Mouse (Mus musculus) G1E (cell line): Measurements from ENCODE around the gene Dusp28. TPM values are rescaled to one million over a fixed set of nuclear protein-coding genes. Genes with fewer than 3 reads are reported as not detected.

Experiments used
- ATAC-seq: 2 replicates; pipeline ENCODE4 v1.8.0; 2016; ENCODE audit warnings: mild to moderate bottlenecking; ENCODE audit not compliant: insufficient number of reproducible peaks, poor library complexity, low FRiP score, severe bottlenecking; ENCODE audit errors: extremely low read depth
- DNase-seq: peaks from one replicate; pipeline ENCODE4 v3.0.0; 2012; ENCODE audit warnings: low spot score
- H3K27me3 ChIP-seq: 2 replicates; pipeline ENCODE4 v1.6.1; 2012; ENCODE audit warnings: mild to moderate bottlenecking, low read length, inconsistent platforms; ENCODE audit not compliant: insufficient read depth
- H3K36me3 ChIP-seq: replicated peaks from 2 replicates; pipeline ENCODE3; 2012; ENCODE audit warnings: mild to moderate bottlenecking, inconsistent platforms
- H3K4me1 ChIP-seq: 2 replicates; pipeline ENCODE4 v1.6.1; 2012; ENCODE audit warnings: low read depth, low read length, inconsistent platforms, mixed read lengths; ENCODE audit not compliant: insufficient read depth
- H3K4me3 ChIP-seq: 2 replicates; pipeline ENCODE4 v1.5.1; 2012; ENCODE audit warnings: low read depth, mild to moderate bottlenecking, inconsistent platforms, low read length, moderate library complexity, mixed read lengths
- H3K9me3 ChIP-seq: replicated peaks from 2 replicates; pipeline ENCODE4 v1.6.1; 2012; ENCODE audit warnings: inconsistent platforms
- CTCF ChIP-seq: IDR thresholded peaks from 2 replicates; pipeline ENCODE4 v1.5.1; 2012; ENCODE audit warnings: low read depth, low read length, inconsistent platforms, mixed read lengths
- GATA1 ChIP-seq: IDR thresholded peaks from 2 replicates; pipeline ENCODE4 v1.6.1; 2012; ENCODE audit warnings: borderline replicate concordance, low read length, inconsistent platforms, mixed read lengths
- GATA2 ChIP-seq: IDR thresholded peaks from 2 replicates; pipeline ENCODE4 v1.6.1; 2012; ENCODE audit warnings: low read depth, low read length, inconsistent platforms, borderline replicate concordance
- POLR2AphosphoS5 ChIP-seq: IDR thresholded peaks from 2 replicates; pipeline ENCODE4 v1.6.1; 2012; ENCODE audit warnings: low read depth, low read length, inconsistent platforms; ENCODE audit not compliant: insufficient replicate concordance
- TAL1 ChIP-seq: conservative IDR thresholded peaks from 2 replicates; pipeline ENCODE4 v1.6.1; 2012; ENCODE audit warnings: low read depth, low read length, inconsistent platforms, mixed read lengths
- polyA plus RNA-seq: library from polyadenylated mRNA; stranded (reverse); fragments of >175 nt; gene quantifications from 2 replicates; pipeline ENCODE4 v1.2.3, GENCODE M21; 2012
- total RNA-seq, 2 experiments: library from RNA; stranded (forward) in 1 of 2; stranded (reverse) in 1 of 2; fragments of 200-1000 nt in 1 of 2; fragments of >200 nt in 1 of 2; fragmentation: Nextera tagmentation in 1 of 2; gene quantifications; 2 replicates each; pipeline ENCODE4 v1.2.3; 2014 to 2017

Gene Dusp28
- total and polyA plus RNA-seq, 3 experiments = 4.9 to 13.2 (median 8.0) TPM

GRCm38 (mm10) chr1:92874011-92874410 lies 32.8 kb upstream of the Dusp28 start:
- no peaks in the 10 kb centered on the region for H3K4me1 ChIP-seq
- no peak for ATAC-seq
- TF ChIP-seq POLR2AphosphoS5 = no peak
- no peak for TF ChIP-seq TAL1
- TF ChIP-seq GATA1 = no peak
- TF ChIP-seq CTCF = no peak
- no peak for TF ChIP-seq GATA2
- H3K36me3 ChIP-seq = no peaks in the 10 kb centered on the region
- H3K9me3 ChIP-seq = no peaks in the 10 kb centered on the region
- no peak overlapping the region for H3K4me3 ChIP-seq
- no peak for DNase-seq
- peaks cover 8% of the 10 kb centered on the region; the same call in 1 of the 2 replicates for H3K27me3 ChIP-seq

- DNase-seq = no peak
- H3K4me1 ChIP-seq = no peaks in the 10 kb centered on the region
- H3K4me3 ChIP-seq = no peak overlapping the region
- H3K36me3 ChIP-seq = no peaks in the 10 kb centered on the region
- H3K9me3 ChIP-seq = no peaks in the 10 kb centered on the region
- H3K27me3 ChIP-seq = peaks cover 11% of the 10 kb centered on the region; the same call in 1 of the 2 replicates
- TF ChIP-seq CTCF = no peak
- TF ChIP-seq GATA1 = no peak
- no peak for TF ChIP-seq POLR2AphosphoS5
- no peak for TF ChIP-seq GATA2
- no peak for TF ChIP-seq TAL1
- no peak; the same call in 1 of the 2 replicates for ATAC-seq
Observed at GRCm38 (mm10) chr1:92875360-92876111, 31.2 kb upstream of the Dusp28 start.

- H3K9me3 ChIP-seq = no peaks in the 10 kb centered on the region
- H3K4me1 ChIP-seq = no peaks in the 10 kb centered on the region
- no peak overlapping the region for H3K4me3 ChIP-seq
- no peaks in the 10 kb centered on the region for H3K36me3 ChIP-seq
- ATAC-seq = no peak
- peaks cover 15% of the 10 kb centered on the region; the same call in 1 of the 2 replicates for H3K27me3 ChIP-seq
- no peak for TF ChIP-seq POLR2AphosphoS5
- TF ChIP-seq GATA2 = no peak
- TF ChIP-seq GATA1 = no peak
- TF ChIP-seq CTCF = no peak
- no peak for TF ChIP-seq TAL1
- no peak for DNase-seq
Observed at GRCm38 (mm10) chr1:92877431-92877978, 29.3 kb upstream of the Dusp28 start.

GRCm38 (mm10) chr1:92878066-92878741 lies 28.6 kb upstream of the Dusp28 start:
- H3K27me3 ChIP-seq = peaks cover 15% of the 10 kb centered on the region; the same call in 1 of the 2 replicates
- DNase-seq (no peak), ATAC-seq (no peak)
- no peak overlapping the region for H3K4me3 ChIP-seq
- TF ChIP-seq GATA2 (no peak), POLR2AphosphoS5 (no peak), GATA1 (no peak), TAL1 (no peak), CTCF (no peak)
- no peaks in the 10 kb centered on the region for H3K4me1 ChIP-seq
- H3K9me3 ChIP-seq = no peaks in the 10 kb centered on the region
- H3K36me3 ChIP-seq = no peaks in the 10 kb centered on the region

- no peaks in the 10 kb centered on the region for H3K4me1 ChIP-seq
- DNase-seq = no peak
- no peaks in the 10 kb centered on the region for H3K36me3 ChIP-seq
- H3K9me3 ChIP-seq = no peaks in the 10 kb centered on the region
- TF ChIP-seq GATA1 (no peak), TAL1 (no peak), POLR2AphosphoS5 (no peak), GATA2 (no peak), CTCF (no peak)
- H3K27me3 ChIP-seq = peaks cover 15% of the 10 kb centered on the region; the same call in 1 of the 2 replicates
- no peak overlapping the region for H3K4me3 ChIP-seq
- ATAC-seq = no peak
Observed at GRCm38 (mm10) chr1:92879266-92879665, 27.5 kb upstream of the Dusp28 start.

GRCm38 (mm10) chr1:92880101-92880500 lies 26.7 kb upstream of the Dusp28 start:
- TF ChIP-seq GATA1 = no peak
- TF ChIP-seq CTCF = no peak
- TF ChIP-seq POLR2AphosphoS5 = no peak
- no peak for TF ChIP-seq GATA2
- TF ChIP-seq TAL1 = no peak
- no peak overlapping the region for H3K4me3 ChIP-seq
- H3K9me3 ChIP-seq = no peaks in the 10 kb centered on the region
- ATAC-seq (no peak), DNase-seq (no peak)
- H3K36me3 ChIP-seq = no peaks in the 10 kb centered on the region
- peaks cover 12% of the 10 kb centered on the region; the same call in 1 of the 2 replicates for H3K27me3 ChIP-seq
- no peaks in the 10 kb centered on the region for H3K4me1 ChIP-seq
